Mouse (Mus musculus) kidney, embryonic 14.5 days (tissue): ENCODE data around the gene Arhgap6. TPM values are rescaled to one million over a fixed set of nuclear protein-coding genes. Genes with fewer than 3 reads are reported as not detected.

Experiments
- ATAC-seq: fragments of 200-750 bp; cut with Nextera tagmentation; 2 replicates; pipeline ENCODE4 v1.8.0; 2017; ENCODE audit warnings: moderate number of reproducible peaks, mild to moderate bottlenecking, moderate TSS enrichment, moderate library complexity; ENCODE audit not compliant: low FRiP score, low TSS enrichment
- H3K27ac ChIP-seq: fragments of 300-500 bp; sonication (generic); 2 replicates; pipeline ENCODE4 v1.5.1; 2014; ENCODE audit warnings: low read depth, mild to moderate bottlenecking, low read length, moderate library complexity, mixed read lengths
- H3K27me3 ChIP-seq: fragments of 300-500 bp; sonication (generic); 2 replicates; pipeline ENCODE4 v1.6.1; 2014; ENCODE audit warnings: mild to moderate bottlenecking, low read length; ENCODE audit not compliant: control insufficient read depth, insufficient read depth
- H3K36me3 ChIP-seq: fragments of 300-500 bp; sonication (generic); 2 replicates; pipeline ENCODE4 v1.6.1; 2014; ENCODE audit warnings: low read length, mixed read lengths; ENCODE audit not compliant: control insufficient read depth, insufficient read depth
- H3K4me1 ChIP-seq: fragments of 300-500 bp; sonication (generic); 2 replicates; pipeline ENCODE4 v1.6.1; 2014; ENCODE audit warnings: low read length, mixed read lengths; ENCODE audit not compliant: control insufficient read depth, insufficient read depth
- H3K4me2 ChIP-seq: fragments of 300-500 bp; sonication (generic); replicated peaks from 2 replicates; pipeline ENCODE4 v1.6.1; 2014; ENCODE audit warnings: low read depth, mild to moderate bottlenecking, low read length
- H3K4me3 ChIP-seq: fragments of 300-500 bp; sonication (generic); 2 replicates; pipeline ENCODE4 v1.5.1; 2014; ENCODE audit warnings: mild to moderate bottlenecking, low read length
- H3K9ac ChIP-seq: fragments of 300-500 bp; sonication (generic); 2 replicates; pipeline ENCODE4 v1.6.1; 2014; ENCODE audit warnings: low read depth, mild to moderate bottlenecking, low read length, moderate library complexity
- H3K9me3 ChIP-seq: fragments of 300-500 bp; sonication (generic); 2 replicates; pipeline ENCODE4 v1.6.1; 2016; ENCODE audit warnings: low read length; ENCODE audit not compliant: control insufficient read depth
- WGBS: fragments of 180-500 bp; shearing (Covaris S2); extraction: QIAGEN DNeasy Blood & Tissue Kit; methylation state at CpG from one replicate; pipeline ENCODE4 v1.1.7; 2014; 5-methylcytosine and 5-hydroxymethylcytosine counted together
- polyA plus RNA-seq: library from polyadenylated mRNA; unstranded; fragments of >200 nt; fragmentation: Nextera tagmentation; extraction: Ambion mirVana; gene quantifications from 2 replicates; pipeline ENCODE4 v1.2.1, GENCODE M21; 2014

The Arhgap6 gene
- polyA plus RNA-seq, 1 experiment from 2014 or later, result 3.0 TPM

GRCm38 (mm10) chrX:169262212-169262611 lies 467.3 kb downstream of the Arhgap6 start:
- Histone ChIP-seq H3K27me3 (no peaks in the 10 kb centered on the region), H3K4me3 (no peak overlapping the region), H3K27ac (no peak overlapping the region), H3K9me3 (no peaks in the 10 kb centered on the region), H3K9ac (no peak overlapping the region), H3K4me2 (no peak overlapping the region), H3K4me1 (no peaks in the 10 kb centered on the region), H3K36me3 (no peaks in the 10 kb centered on the region)
- no peak for ATAC-seq
- 67% methylated on average over 2 of the region's 2 CpGs for WGBS

GRCm38 (mm10) chrX:169263433-169264172 lies 468.7 kb downstream of the Arhgap6 start:
- no peak overlapping the region for H3K4me3 ChIP-seq
- WGBS, result 75% methylated on average over 8 of the region's 8 CpGs
- H3K4me2 ChIP-seq, result no peak overlapping the region
- no peaks in the 10 kb centered on the region for H3K27me3 ChIP-seq
- H3K27ac ChIP-seq, result no peak overlapping the region
- no peak for ATAC-seq
- H3K9ac ChIP-seq, result no peak overlapping the region
- no peaks in the 10 kb centered on the region for H3K9me3 ChIP-seq
- no peaks in the 10 kb centered on the region for H3K4me1 ChIP-seq
- H3K36me3 ChIP-seq, result no peaks in the 10 kb centered on the region

- WGBS, result 80% methylated on average over 4 of the region's 4 CpGs
- Histone ChIP-seq H3K4me3 (no peak overlapping the region), H3K9me3 (no peaks in the 10 kb centered on the region), H3K9ac (no peak overlapping the region), H3K36me3 (no peaks in the 10 kb centered on the region), H3K27ac (no peak overlapping the region), H3K27me3 (no peaks in the 10 kb centered on the region), H3K4me1 (no peaks in the 10 kb centered on the region), H3K4me2 (no peak overlapping the region)
- ATAC-seq, result no peak
Measured at GRCm38 (mm10) chrX:169299579-169299978, 504.7 kb downstream of the Arhgap6 start.

- no peaks in the 10 kb centered on the region for H3K36me3 ChIP-seq
- no peak overlapping the region for H3K27ac ChIP-seq
- no peak for ATAC-seq
- WGBS, result 58% methylated on average over 26 of the region's 26 CpGs
- H3K4me2 ChIP-seq, result no peak overlapping the region
- H3K9ac ChIP-seq, result no peak overlapping the region
- no peaks in the 10 kb centered on the region for H3K9me3 ChIP-seq
- no peaks in the 10 kb centered on the region for H3K27me3 ChIP-seq
- H3K4me3 ChIP-seq, result no peak overlapping the region
- no peaks in the 10 kb centered on the region for H3K4me1 ChIP-seq
Measured at GRCm38 (mm10) chrX:169302271-169303045, 507.6 kb downstream of the Arhgap6 start.

- Histone ChIP-seq H3K4me1 (no peaks in the 10 kb centered on the region), H3K4me2 (no peak overlapping the region), H3K27ac (no peak overlapping the region), H3K9ac (no peak overlapping the region), H3K36me3 (no peaks in the 10 kb centered on the region), H3K9me3 (no peaks in the 10 kb centered on the region), H3K27me3 (no peaks in the 10 kb centered on the region; the same call in 1 of the 2 replicates), H3K4me3 (no peak overlapping the region)
- WGBS, result 55% methylated on average over 3 of the region's 3 CpGs
- ATAC-seq, result no peak
Measured at GRCm38 (mm10) chrX:169303945-169304344, 509.0 kb downstream of the Arhgap6 start.

- H3K27me3 ChIP-seq, result no peaks in the 10 kb centered on the region; the same call in 1 of the 2 replicates
- no peak for ATAC-seq
- no peak overlapping the region for H3K4me2 ChIP-seq
- no peaks in the 10 kb centered on the region for H3K9me3 ChIP-seq
- H3K27ac ChIP-seq, result no peak overlapping the region
- H3K4me3 ChIP-seq, result no peak overlapping the region
- H3K9ac ChIP-seq, result no peak overlapping the region
- WGBS, result 86% methylated on average over 3 of the region's 3 CpGs
- no peaks in the 10 kb centered on the region for H3K4me1 ChIP-seq
- peaks cover 8% of the 10 kb centered on the region; the same call in 1 of the 2 replicates for H3K36me3 ChIP-seq
Measured at GRCm38 (mm10) chrX:169308559-169308958, 513.7 kb downstream of the Arhgap6 start.

GRCm38 (mm10) chrX:169319066-169319760 lies 524.3 kb downstream of the Arhgap6 start:
- no peak for ATAC-seq
- peaks cover 2% of the 10 kb centered on the region; the same call in 1 of the 2 replicates for H3K36me3 ChIP-seq
- no peaks in the 10 kb centered on the region for H3K4me1 ChIP-seq
- 56% methylated on average over 12 of the region's 12 CpGs for WGBS
- no peak overlapping the region for H3K27ac ChIP-seq
- no peaks in the 10 kb centered on the region for H3K27me3 ChIP-seq
- H3K4me2 ChIP-seq, result peak overlapping the region; percentile 44
- H3K9ac ChIP-seq, result peak overlapping the region; percentile 66
- no peaks in the 10 kb centered on the region for H3K9me3 ChIP-seq
- peak overlapping the region; percentile 53 for H3K4me3 ChIP-seq

- WGBS, result 39% methylated on average over 94 of the region's 97 CpGs
- Histone ChIP-seq H3K4me1 (no peaks in the 10 kb centered on the region), H3K9me3 (no peaks in the 10 kb centered on the region), H3K27me3 (no peaks in the 10 kb centered on the region), H3K9ac (peak within 1 kb of the TSS; percentile 66), H3K4me2 (peak within 1 kb of the TSS; percentile 44), H3K27ac (peak within 1 kb of the TSS; percentile 78), H3K36me3 (peaks cover 2% of the 10 kb centered on the region; the same call in 1 of the 2 replicates), H3K4me3 (peak within 1 kb of the TSS; percentile 53)
- ATAC-seq, result peak; percentile 100
Measured at GRCm38 (mm10) chrX:169319945-169320667, 525.2 kb downstream of the Arhgap6 start, which contains the start of gene Hccs. TSS of gene Hccs (minus strand) at chrX:169320372.
